Mouse (Mus musculus) E14TG2a.4 (cell line): Measurements from ENCODE around the gene Fam166b.

Experiments
- H3K27me3 ChIP-seq: 2 replicates; pipeline ENCODE4 v1.6.1; 2014; ENCODE audit warnings: low read length, control low read depth; ENCODE audit not compliant: insufficient read depth
- H3K36me3 ChIP-seq: 2 replicates; pipeline ENCODE4 v1.6.1; 2014; ENCODE audit warnings: low read length, control low read depth; ENCODE audit not compliant: insufficient read depth
- H3K4me1 ChIP-seq: replicated peaks from 2 replicates; pipeline ENCODE4 v1.6.1; 2014; ENCODE audit warnings: low read depth, low read length, control low read depth
- H3K4me3 ChIP-seq: replicated peaks from 2 replicates; pipeline ENCODE4 v1.5.1; 2014; ENCODE audit warnings: mild to moderate bottlenecking, low read length
- H3K9me3 ChIP-seq: 2 replicates; pipeline ENCODE4 v1.6.1; 2014; ENCODE audit warnings: low read length, control low read depth
- CTCF ChIP-seq: conservative IDR thresholded peaks from 2 replicates; pipeline ENCODE4 v1.5.1; 2014; ENCODE audit warnings: low read length
- NANOG ChIP-seq: IDR thresholded peaks from 2 replicates; pipeline ENCODE4 v1.6.1; 2014; ENCODE audit warnings: borderline replicate concordance, low read length, mixed read lengths
- POU5F1 ChIP-seq: IDR thresholded peaks from 2 replicates; pipeline ENCODE4 v1.6.1; 2014; ENCODE audit warnings: low read length, borderline replicate concordance

The Fam166b gene

GRCm38 (mm10) chr4:43395836-43396235, 33.1 kb downstream of the Fam166b start:
- Histone ChIP-seq H3K4me1 (peaks cover 43% of the 10 kb centered on the region), H3K9me3 (no peaks in the 10 kb centered on the region), H3K27me3 (peaks cover 22% of the 10 kb centered on the region), H3K4me3 (no peak overlapping the region), H3K36me3 (no peaks in the 10 kb centered on the region)
- TF ChIP-seq CTCF, result no peak
- no peak for TF ChIP-seq NANOG
- no peak for TF ChIP-seq POU5F1

GRCm38 (mm10) chr4:43395147-43395546, 33.8 kb downstream of the Fam166b start:
- Histone ChIP-seq H3K27me3 (peaks cover 20% of the 10 kb centered on the region; the same call in 1 of the 2 replicates), H3K9me3 (no peaks in the 10 kb centered on the region), H3K36me3 (no peaks in the 10 kb centered on the region), H3K4me1 (peaks cover 39% of the 10 kb centered on the region), H3K4me3 (no peak overlapping the region)
- TF ChIP-seq POU5F1 (no peak), NANOG (no peak), CTCF (no peak)

- TF ChIP-seq CTCF (no peak), NANOG (no peak), POU5F1 (no peak)
Observed at GRCm38 (mm10) chr4:43394345-43394891, 34.5 kb downstream of the Fam166b start.

GRCm38 (mm10) chr4:43391521-43392050, 37.3 kb downstream of the Fam166b start:
- no peak for TF ChIP-seq POU5F1
- TF ChIP-seq CTCF, result no peak
- H3K27me3 ChIP-seq, result 0 out of 2 replicates have a peak, but pooled peaks cover 3% of the 10 kb centered on the region
- no peak overlapping the region for H3K4me3 ChIP-seq
- H3K4me1 ChIP-seq, result peaks cover 31% of the 10 kb centered on the region
- no peaks in the 10 kb centered on the region for H3K9me3 ChIP-seq
- H3K36me3 ChIP-seq, result no peaks in the 10 kb centered on the region

More at GRCm38 (mm10) chr4:43394345-43394891, 34.5 kb downstream of the Fam166b start:
- Histone ChIP-seq H3K9me3 (no peaks in the 10 kb centered on the region), H3K27me3 (peaks cover 14% of the 10 kb centered on the region; the same call in 1 of the 2 replicates), H3K4me1 (peaks cover 39% of the 10 kb centered on the region), H3K36me3 (no peaks in the 10 kb centered on the region), H3K4me3 (no peak overlapping the region)

- Histone ChIP-seq H3K9me3 (no peaks in the 10 kb centered on the region), H3K4me3 (no peak overlapping the region), H3K27me3 (no peaks in the 10 kb centered on the region), H3K36me3 (no peaks in the 10 kb centered on the region), H3K4me1 (peaks cover 34% of the 10 kb centered on the region)
- TF ChIP-seq NANOG, result no peak
- TF ChIP-seq POU5F1, result no peak
- TF ChIP-seq CTCF, result no peak
Observed at GRCm38 (mm10) chr4:43389845-43390440, 39.0 kb downstream of the Fam166b start.

GRCm38 (mm10) chr4:43389390-43389789, 39.5 kb downstream of the Fam166b start:
- no peaks in the 10 kb centered on the region for H3K27me3 ChIP-seq
- no peak for TF ChIP-seq NANOG
- TF ChIP-seq CTCF, result no peak
- no peak overlapping the region for H3K4me3 ChIP-seq
- no peaks in the 10 kb centered on the region for H3K9me3 ChIP-seq
- no peaks in the 10 kb centered on the region for H3K36me3 ChIP-seq
- peaks cover 32% of the 10 kb centered on the region for H3K4me1 ChIP-seq

GRCm38 (mm10) chr4:43386932-43387331, 42.0 kb downstream of the Fam166b start:
- peaks cover 9% of the 10 kb centered on the region for H3K27me3 ChIP-seq
- H3K9me3 ChIP-seq, result no peaks in the 10 kb centered on the region
- H3K4me1 ChIP-seq, result peaks cover 47% of the 10 kb centered on the region
- no peak overlapping the region for H3K4me3 ChIP-seq
- TF ChIP-seq CTCF (no peak), POU5F1 (no peak), NANOG (no peak)
- H3K36me3 ChIP-seq, result no peaks in the 10 kb centered on the region

- peaks cover 47% of the 10 kb centered on the region for H3K4me1 ChIP-seq
- no peak for TF ChIP-seq NANOG
- no peak for TF ChIP-seq POU5F1
- TF ChIP-seq CTCF, result no peak
- H3K9me3 ChIP-seq, result no peaks in the 10 kb centered on the region
- H3K4me3 ChIP-seq, result no peak overlapping the region
- H3K27me3 ChIP-seq, result peaks cover 29% of the 10 kb centered on the region
- H3K36me3 ChIP-seq, result no peaks in the 10 kb centered on the region
Observed at GRCm38 (mm10) chr4:43384541-43384940, 44.4 kb downstream of the Fam166b start.

- Histone ChIP-seq H3K27me3 (peaks cover 30% of the 10 kb centered on the region), H3K9me3 (no peaks in the 10 kb centered on the region), H3K4me1 (peaks cover 45% of the 10 kb centered on the region), H3K4me3 (no peak overlapping the region), H3K36me3 (no peaks in the 10 kb centered on the region)
- TF ChIP-seq NANOG (no peak), POU5F1 (no peak), CTCF (no peak)
Observed at GRCm38 (mm10) chr4:43384083-43384460, 44.9 kb downstream of the Fam166b start.
